Mouse (Mus musculus) kidney, adult 2 months (tissue): ENCODE data around the gene Rab5b.

Experiments used
- CTCF ChIP-seq: fragments of 200-500 bp; conservative IDR thresholded peaks from 2 replicates; pipeline ENCODE4 v1.5.1; 2011; ENCODE audit warnings: low read depth, mild to moderate bottlenecking, control low read depth, low read length, moderate library complexity, mixed read lengths; ENCODE audit not compliant: insufficient read depth, insufficient read length
- POLR2A ChIP-seq: fragments of 200-500 bp; IDR thresholded peaks from one replicate; pipeline ENCODE4 v1.6.1; 2011; ENCODE audit warnings: low read depth, low read length, control low read depth

GRCm38 (mm10) chr10:128637011-128637410, 59.1 kb downstream of the Rab5b start:
- TF ChIP-seq CTCF (no peak), POLR2A (no peak)
